Mouse (Mus musculus): Measurements from ENCODE around the gene Trim14. TPM values are rescaled to one million over a fixed set of nuclear protein-coding genes. Genes with fewer than 3 reads are reported as not detected.

Trim14 gene
- polyA plus RNA-seq, 2 experiments = 2.5 to 3.3 TPM

- TF ChIP-seq POLR2A (IDR thresholded peaks at IDR 0.05; ENCODE audit: borderline replicate concordance, extremely low read depth, insufficient read depth, insufficient read length) = no peak
- WGBS = 18% methylated on average over 7 of the region's 7 CpGs
- ATAC-seq (ENCODE audit: low FRiP score, low read depth) = no peak
Measured at GRCm38 (mm10) chr4:46450020-46450518, 85.9 kb downstream of the Trim14 start.

GRCm38 (mm10) chr4:46448886-46449285 lies 87.1 kb downstream of the Trim14 start:
- Histone ChIP-seq H3K4me1 (ENCODE audit: control insufficient read depth, insufficient read depth, low read length) (peaks cover 11% of the 10 kb centered on the region), H3K27me3 (ENCODE audit: control insufficient read depth, insufficient read depth, low read length) (no peaks in the 10 kb centered on the region), H3K9me3 (ENCODE audit: control insufficient read depth, low read length) (no peaks in the 10 kb centered on the region), H3K4me3 (replicated peaks; ENCODE audit: low read length) (no peak overlapping the region), H3K36me3 (ENCODE audit: control insufficient read depth, insufficient read depth, low read length) (no peaks in the 10 kb centered on the region), H3K9ac (ENCODE audit: low read depth, low read length, severe bottlenecking) (no peak overlapping the region), H3K27ac (replicated peaks; ENCODE audit: low read depth, low read length) (no peak overlapping the region), H3K4me2 (replicated peaks; ENCODE audit: low read depth, low read length, severe bottlenecking) (no peak overlapping the region)
- no peak for ATAC-seq (ENCODE audit: low FRiP score, low read depth)
- DNase-seq (ENCODE audit: low spot score) = no peak
- TF ChIP-seq POLR2A (IDR thresholded peaks at IDR 0.05; ENCODE audit: borderline replicate concordance, extremely low read depth, insufficient read depth, insufficient read length) = no peak
- 60% methylated on average over 6 of the region's 6 CpGs for WGBS

More at GRCm38 (mm10) chr4:46450020-46450518, 85.9 kb downstream of the Trim14 start:
- peak overlapping the region; percentile 57 for H3K4me2 ChIP-seq (replicated peaks; ENCODE audit: low read depth, low read length, severe bottlenecking)
- peak overlapping the region; percentile 99 for H3K9ac ChIP-seq (ENCODE audit: low read depth, low read length, severe bottlenecking)
- H3K36me3 ChIP-seq (ENCODE audit: control insufficient read depth, insufficient read depth, low read length) = no peaks in the 10 kb centered on the region
- no peak for DNase-seq (ENCODE audit: low spot score)
- no peaks in the 10 kb centered on the region for H3K27me3 ChIP-seq (ENCODE audit: control insufficient read depth, insufficient read depth, low read length)
- H3K9me3 ChIP-seq (ENCODE audit: control insufficient read depth, low read length) = no peaks in the 10 kb centered on the region
- peak overlapping the region; percentile 100 for H3K27ac ChIP-seq (replicated peaks; ENCODE audit: low read depth, low read length)
- peak overlapping the region; percentile 89 for H3K4me3 ChIP-seq (replicated peaks; ENCODE audit: low read length)
- peaks cover 17% of the 10 kb centered on the region for H3K4me1 ChIP-seq (ENCODE audit: control insufficient read depth, insufficient read depth, low read length)

DNA sequence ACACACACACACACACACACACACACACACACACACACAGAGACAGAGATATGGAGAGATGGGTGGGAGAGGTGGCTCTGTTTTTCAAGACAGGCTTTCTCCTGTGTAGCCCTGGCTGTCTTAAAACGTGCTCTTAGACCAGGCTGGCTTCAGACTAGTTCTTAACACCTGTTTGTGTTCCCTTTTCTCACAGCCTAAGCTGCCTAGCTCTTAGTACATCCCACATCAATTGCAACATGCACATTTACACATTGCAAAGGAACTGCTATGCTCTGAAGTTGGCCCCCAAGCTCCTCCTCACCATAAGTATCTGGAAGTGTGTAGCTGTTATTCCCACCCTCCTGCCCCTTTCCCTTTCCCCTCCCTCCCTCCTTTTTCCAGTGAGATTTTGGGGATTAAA lies 88.5 kb downstream of the Trim14 start:
- H3K4me3 ChIP-seq (replicated peaks; ENCODE audit: low read length) = no peak overlapping the region
- no peak overlapping the region for H3K9ac ChIP-seq (ENCODE audit: low read depth, low read length, severe bottlenecking)
- ATAC-seq (ENCODE audit: low FRiP score, low read depth) = no peak
- H3K27ac ChIP-seq (replicated peaks; ENCODE audit: low read depth, low read length) = no peak overlapping the region
- H3K4me1 ChIP-seq (ENCODE audit: control insufficient read depth, insufficient read depth, low read length) = peaks cover under 1% of the 10 kb centered on the region; the same call in 1 of the 2 replicates
- no peaks in the 10 kb centered on the region for H3K36me3 ChIP-seq (ENCODE audit: control insufficient read depth, insufficient read depth, low read length)
- WGBS = 59% methylated on average over 1 of the region's 1 CpGs
- DNase-seq (ENCODE audit: low spot score) = no peak
- H3K27me3 ChIP-seq (ENCODE audit: control insufficient read depth, insufficient read depth, low read length) = no peaks in the 10 kb centered on the region
- TF ChIP-seq POLR2A (IDR thresholded peaks at IDR 0.05; ENCODE audit: borderline replicate concordance, extremely low read depth, insufficient read depth, insufficient read length) = no peak
- no peaks in the 10 kb centered on the region for H3K9me3 ChIP-seq (ENCODE audit: control insufficient read depth, low read length)
- H3K4me2 ChIP-seq (replicated peaks; ENCODE audit: low read depth, low read length, severe bottlenecking) = no peak overlapping the region

DNA sequence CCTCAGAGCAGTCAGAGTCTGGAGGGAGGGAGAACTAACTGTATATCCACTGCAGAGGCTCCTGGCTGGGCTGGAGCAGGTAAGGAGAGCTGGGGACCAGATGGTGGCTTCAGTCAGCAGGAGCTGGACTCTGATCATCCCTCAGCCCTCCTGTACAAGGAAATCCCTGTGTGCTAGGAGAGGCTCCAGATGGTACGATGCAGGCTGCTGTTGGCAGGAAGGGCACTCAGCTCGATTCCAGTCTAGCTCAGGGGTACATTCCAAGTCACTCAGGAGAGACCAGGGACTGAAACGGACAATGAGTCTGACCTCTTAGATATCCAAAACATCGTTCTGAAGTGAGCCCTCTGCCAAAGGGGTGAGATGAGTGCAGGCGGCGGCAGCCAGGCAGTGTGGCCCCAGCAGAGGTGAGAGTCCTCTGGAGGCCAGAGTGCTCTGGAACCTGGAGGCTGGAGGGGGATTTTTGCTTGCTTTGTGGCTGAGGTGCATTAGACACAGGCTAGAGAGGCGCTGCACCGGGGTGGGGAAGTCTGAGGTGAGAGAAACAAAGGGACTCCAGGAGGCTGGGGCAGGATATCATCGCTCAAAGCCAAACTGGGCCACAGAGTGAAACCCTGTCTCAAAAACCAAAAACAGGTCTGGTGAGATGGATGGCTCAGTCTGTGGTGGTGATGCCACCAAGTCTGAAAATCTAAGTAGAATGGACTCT lies 90.5 kb downstream of the Trim14 start:
- Histone ChIP-seq H3K9me3 (ENCODE audit: control insufficient read depth, low read length) (no peaks in the 10 kb centered on the region), H3K4me2 (replicated peaks; ENCODE audit: low read depth, low read length, severe bottlenecking) (no peak overlapping the region), H3K27ac (replicated peaks; ENCODE audit: low read depth, low read length) (no peak overlapping the region), H3K4me1 (ENCODE audit: control insufficient read depth, insufficient read depth, low read length) (no peaks in the 10 kb centered on the region), H3K9ac (ENCODE audit: low read depth, low read length, severe bottlenecking) (no peak overlapping the region), H3K4me3 (replicated peaks; ENCODE audit: low read length) (no peak overlapping the region), H3K36me3 (ENCODE audit: control insufficient read depth, insufficient read depth, low read length) (no peaks in the 10 kb centered on the region), H3K27me3 (ENCODE audit: control insufficient read depth, insufficient read depth, low read length) (no peaks in the 10 kb centered on the region)
- ATAC-seq (ENCODE audit: low FRiP score, low read depth) = no peak
- no peak for TF ChIP-seq POLR2A (IDR thresholded peaks at IDR 0.05; ENCODE audit: borderline replicate concordance, extremely low read depth, insufficient read depth, insufficient read length)
- WGBS = 52% methylated on average over 9 of the region's 9 CpGs
- DNase-seq (ENCODE audit: low spot score) = no peak

Other genes with a start within 250 kb of the Trim14 start
- gene Foxe1, start 192.5 kb downstream of the Trim14 start, polyA plus RNA-seq (2012; rRNA removed) = not detected in 2 replicates
- gene Foxe1, start 192.5 kb downstream of the Trim14 start, polyA plus RNA-seq (2014; fragmentation: Nextera tagmentation; extraction: Ambion mirVana) = not detected in 2 replicates
- 9.1 and 9.2 TPM in 2 replicates for gene Trmo, start 146.7 kb downstream of the Trim14 start, polyA plus RNA-seq (2012; rRNA removed)
- gene Trmo, start 146.7 kb downstream of the Trim14 start, polyA plus RNA-seq (2014; fragmentation: Nextera tagmentation; extraction: Ambion mirVana) = 7.8 and 11.3 TPM in 2 replicates
- gene Hemgn, start 122.6 kb downstream of the Trim14 start, polyA plus RNA-seq (2012; rRNA removed) = 0.41 and 0.60 TPM in 2 replicates
- 0.45 and 0.80 TPM in 2 replicates for gene Hemgn, start 122.6 kb downstream of the Trim14 start, polyA plus RNA-seq (2014; fragmentation: Nextera tagmentation; extraction: Ambion mirVana)
- 79.2 and 159 TPM in 2 replicates for gene Anp32b, start 85.2 kb downstream of the Trim14 start, polyA plus RNA-seq (2012; rRNA removed)
- gene Anp32b, start 85.2 kb downstream of the Trim14 start, polyA plus RNA-seq (2014; fragmentation: Nextera tagmentation; extraction: Ambion mirVana) = 245 and 249 TPM in 2 replicates
- gene Nans, start 46.9 kb downstream of the Trim14 start, polyA plus RNA-seq (2012; rRNA removed) = 75.9 and 82.4 TPM in 2 replicates
- 84.1 and 84.5 TPM in 2 replicates for gene Nans, start 46.9 kb downstream of the Trim14 start, polyA plus RNA-seq (2014; fragmentation: Nextera tagmentation; extraction: Ambion mirVana)
- 3.2 and 3.6 TPM in 2 replicates for gene Coro2a, start 66.1 kb upstream of the Trim14 start, polyA plus RNA-seq (2012; rRNA removed)
- gene Coro2a, start 66.1 kb upstream of the Trim14 start, polyA plus RNA-seq (2014; fragmentation: Nextera tagmentation; extraction: Ambion mirVana) = 2.2 and 2.4 TPM in 2 replicates
- 2.1 and 2.3 TPM in 2 replicates for gene Tbc1d2, start 114.1 kb upstream of the Trim14 start, polyA plus RNA-seq (2012; rRNA removed)
- gene Tbc1d2, start 114.1 kb upstream of the Trim14 start, polyA plus RNA-seq (2014; fragmentation: Nextera tagmentation; extraction: Ambion mirVana) = 1.5 and 1.9 TPM in 2 replicates